Mouse (Mus musculus) monocyte, adult 2 months (primary cell): ENCODE results near the gene 1700012A03Rik.

Experiments
- DNase-seq, 2 experiments: peaks; one replicate each; pipeline ENCODE4 v3.0.0; 2022; ENCODE audit warnings: low spot score in 2 of 2, low read depth in 1 of 2

The 1700012A03Rik gene

DNA sequence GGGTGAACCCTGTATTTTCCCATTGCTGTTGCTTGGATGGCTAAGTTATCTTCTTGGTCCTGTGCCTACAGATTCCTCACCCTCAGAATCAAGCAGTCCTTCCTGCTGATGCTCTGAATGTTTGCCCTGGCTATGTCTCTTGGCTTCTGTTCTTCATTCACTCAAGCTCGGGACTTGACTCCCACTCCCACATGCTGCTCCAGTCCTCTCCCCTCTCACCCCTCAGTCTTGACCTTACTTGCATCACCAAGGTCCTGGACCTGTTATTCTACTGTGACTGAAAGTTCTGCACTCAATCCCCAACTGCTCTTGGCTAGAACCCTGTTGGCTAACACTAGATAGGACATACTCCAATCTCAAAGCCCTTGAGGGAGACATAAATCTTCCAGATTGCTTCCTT is 22.1 kb downstream of the 1700012A03Rik start:
- DNase-seq = no peak

DNA sequence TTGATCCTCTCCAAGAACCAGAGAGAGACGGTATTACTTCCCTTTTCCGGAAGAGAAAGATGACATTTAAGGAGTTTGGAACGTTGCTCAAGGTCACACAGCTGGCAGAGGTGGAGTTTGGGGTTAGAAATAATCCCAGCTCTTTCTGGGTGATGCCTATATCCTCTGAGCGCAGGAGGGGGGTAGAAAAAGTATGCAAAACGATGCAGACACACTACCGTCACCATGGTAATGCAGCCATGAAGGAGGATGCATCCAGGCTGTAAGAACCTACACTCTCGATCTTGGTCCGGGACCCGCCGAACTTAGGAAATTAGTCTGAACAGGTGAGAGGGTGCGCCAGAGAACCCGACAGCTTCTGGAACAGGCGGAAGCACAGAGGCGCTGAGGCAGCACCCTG is 43.3 kb downstream of the 1700012A03Rik start:
- DNase-seq = no peak

DNA sequence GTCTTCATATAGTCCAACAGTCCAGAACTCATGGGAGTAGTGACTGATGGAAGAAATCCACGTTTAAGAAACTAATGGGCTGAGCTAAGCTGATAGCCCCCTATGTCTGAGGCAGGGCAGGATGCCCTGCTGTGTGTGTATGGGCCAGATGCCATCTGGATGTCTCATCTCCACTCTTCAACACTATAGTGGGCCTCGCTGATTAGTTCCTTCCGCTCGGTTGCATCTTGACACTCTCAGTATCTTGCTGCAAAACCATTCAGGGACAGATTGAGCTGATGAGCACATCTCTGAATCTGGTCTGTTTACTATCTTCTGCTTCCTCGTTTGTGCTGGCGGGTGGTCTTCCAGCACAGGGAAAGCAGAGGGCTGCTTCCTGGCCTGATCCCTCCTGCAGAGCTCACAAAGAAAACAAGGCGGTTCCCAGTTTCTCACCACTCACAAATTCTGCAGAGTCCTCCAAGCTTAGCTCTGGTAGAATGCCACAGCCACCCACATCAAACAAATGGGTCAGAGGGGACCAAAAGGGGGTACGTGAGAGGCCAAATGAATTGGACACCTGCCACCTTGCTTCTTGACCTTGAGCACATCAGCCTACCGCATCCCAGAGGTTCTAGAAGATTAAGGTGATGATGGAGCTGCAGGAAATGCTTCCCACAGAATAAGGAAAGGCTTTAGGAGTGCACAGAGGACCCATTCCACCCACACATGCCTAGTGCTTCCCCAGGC is 55.7 kb downstream of the 1700012A03Rik start:
- DNase-seq = no peak
